Mouse (Mus musculus) cerebellum, adult 2 months (tissue): Measurements from ENCODE around the gene Adcy6. TPM values are rescaled to one million over a fixed set of nuclear protein-coding genes. Genes with fewer than 3 reads are reported as not detected.

ENCODE experiments used
- DNase-seq, 2 experiments: peaks; one replicate each; pipeline ENCODE4 v3.0.0; 2021
- H3K27ac ChIP-seq: fragments of 200-500 bp; 2 replicates; pipeline ENCODE4 v1.5.1; 2012; ENCODE audit warnings: low read length, control low read depth, inconsistent platforms; ENCODE audit not compliant: insufficient read depth
- H3K27me3 ChIP-seq: fragments of 200-500 bp; 2 replicates; pipeline ENCODE4 v1.6.1; 2012; ENCODE audit warnings: inconsistent platforms, mild to moderate bottlenecking, low read length, moderate library complexity; ENCODE audit not compliant: control insufficient read depth, insufficient read depth
- H3K4me1 ChIP-seq: fragments of 200-500 bp; 2 replicates; pipeline ENCODE4 v1.6.1; 2011; ENCODE audit warnings: low read length; ENCODE audit not compliant: control insufficient read depth, insufficient read depth
- H3K4me3 ChIP-seq: fragments of 200-500 bp; replicated peaks from 2 replicates; pipeline ENCODE3; 2011; ENCODE audit warnings: mild to moderate bottlenecking, low read depth, low read length, control low read depth; ENCODE audit not compliant: insufficient read depth
- CTCF ChIP-seq: fragments of 200-500 bp; IDR thresholded peaks from 2 replicates; pipeline ENCODE4 v1.5.1; 2011; ENCODE audit warnings: low read depth, mild to moderate bottlenecking, control low read depth, low read length, moderate library complexity, borderline replicate concordance; ENCODE audit not compliant: insufficient read depth
- POLR2A ChIP-seq: fragments of 200-500 bp; IDR thresholded peaks from 2 replicates; pipeline ENCODE4 v1.6.1; 2011; ENCODE audit warnings: low read length, control low read depth, borderline replicate concordance; ENCODE audit not compliant: insufficient read depth
- WGBS: fragments of 180-500 bp; shearing (Covaris S2); methylation state at CpG from one replicate; pipeline ENCODE4 v1.1.7; 2018; 5-methylcytosine and 5-hydroxymethylcytosine counted together
- polyA plus RNA-seq: library from polyadenylated mRNA; depleted of rRNA; stranded (reverse); fragments of >200 nt; gene quantifications from 2 replicates; pipeline ENCODE4 v1.2.3, GENCODE M21; 2012; rRNA removed

Adcy6 gene
- polyA plus RNA-seq, 1 experiment: 31.3 TPM

- no peak for DNase-seq
- 84% methylated on average over 6 of the region's 6 CpGs for WGBS
- H3K27ac ChIP-seq: no peak overlapping the region
- TF ChIP-seq POLR2A (no peak), CTCF (no peak)
- H3K4me3 ChIP-seq: no peak overlapping the region
- no peaks in the 10 kb centered on the region; the same call in 1 of the 2 replicates for H3K4me1 ChIP-seq
- H3K27me3 ChIP-seq: no peaks in the 10 kb centered on the region
Observed at GRCm38 (mm10) chr15:98541064-98541463, 68.8 kb downstream of the Adcy6 start.

Other genes starting within 250 kb of the Adcy6 start
- gene Olfr283, start 229.1 kb downstream of the Adcy6 start, polyA plus RNA-seq: not detected in 2 replicates
- gene Olfr282, start 178.9 kb downstream of the Adcy6 start, polyA plus RNA-seq: not detected in 2 replicates
- gene Olfr281, start 157.5 kb downstream of the Adcy6 start, polyA plus RNA-seq: not detected in 2 replicates
- gene OR5BS1P, start 140.2 kb downstream of the Adcy6 start, polyA plus RNA-seq: not detected in 2 replicates
- 0.34 TPM in 1 of 2 replicates, not detected in the other for gene Lalba, start 127.4 kb downstream of the Adcy6 start, polyA plus RNA-seq
- gene Olfr279, start 117.7 kb downstream of the Adcy6 start, polyA plus RNA-seq: 0.03 and 0.05 TPM in 2 replicates
- 60.7 and 62.4 TPM in 2 replicates for gene Kansl2, start 75.8 kb downstream of the Adcy6 start, polyA plus RNA-seq
- 24.1 and 24.2 TPM in 2 replicates for gene Ccnt1, start 39.2 kb downstream of the Adcy6 start, polyA plus RNA-seq
- not detected in 2 replicates for gene 4930415O20Rik, start 39.1 kb downstream of the Adcy6 start, polyA plus RNA-seq
- gene Cacnb3, start 20.8 kb upstream of the Adcy6 start, polyA plus RNA-seq: 65.4 and 69.7 TPM in 2 replicates
- gene Ddx23, start 52.8 kb upstream of the Adcy6 start, polyA plus RNA-seq: 69.4 and 71.7 TPM in 2 replicates
- 42.4 and 47.4 TPM in 2 replicates for gene Rnd1, start 67.4 kb upstream of the Adcy6 start, polyA plus RNA-seq
- gene Ccdc65, start 98.1 kb upstream of the Adcy6 start, polyA plus RNA-seq: 4.8 TPM in 2 replicates
- 4.1 and 4.7 TPM in 2 replicates for gene Fkbp11, start 118.1 kb upstream of the Adcy6 start, polyA plus RNA-seq
- 202 and 210 TPM in 2 replicates for gene Arf3, start 153.1 kb upstream of the Adcy6 start, polyA plus RNA-seq
- 0.15 and 0.22 TPM in 2 replicates for gene Wnt10b, start 168.1 kb upstream of the Adcy6 start, polyA plus RNA-seq
- not detected in 2 replicates for gene Wnt1, start 179.8 kb upstream of the Adcy6 start, polyA plus RNA-seq
- gene Ddn, start 199.4 kb upstream of the Adcy6 start, polyA plus RNA-seq: 1.0 and 1.3 TPM in 2 replicates
- 90.3 and 93.6 TPM in 2 replicates for gene Prkag1, start 221.4 kb upstream of the Adcy6 start, polyA plus RNA-seq